Mouse (Mus musculus) liver, adult 2 months (tissue): ENCODE data around the gene Tada3. TPM values are rescaled to one million over a fixed set of nuclear protein-coding genes. Genes with fewer than 3 reads are reported as not detected.

ENCODE experiments used
- DNase-seq: peaks from one replicate; pipeline ENCODE4 v3.0.0-alpha.2; 2011; ENCODE audit warnings: low read depth, low spot score; ENCODE audit errors: extremely low read depth
- H3K27ac ChIP-seq: fragments of 200-500 bp; replicated peaks from 2 replicates; pipeline ENCODE4 v1.5.1; 2012; ENCODE audit warnings: low read depth, mild to moderate bottlenecking, control low read depth, inconsistent platforms, low read length; ENCODE audit not compliant: insufficient read depth
- H3K27me3 ChIP-seq: fragments of 200-500 bp; 2 replicates; pipeline ENCODE4 v1.6.1; 2012; ENCODE audit warnings: mild to moderate bottlenecking, moderate library complexity, low read length, inconsistent platforms; ENCODE audit not compliant: control insufficient read depth, insufficient read depth
- H3K36me3 ChIP-seq: fragments of 200-500 bp; 2 replicates; pipeline ENCODE4 v1.6.1; 2012; ENCODE audit warnings: low read length, inconsistent platforms; ENCODE audit not compliant: control insufficient read depth, insufficient read depth
- H3K4me1 ChIP-seq: fragments of 200-500 bp; 2 replicates; pipeline ENCODE4 v1.6.1; 2011; ENCODE audit warnings: low read length; ENCODE audit not compliant: control insufficient read depth, insufficient read depth
- H3K4me3 ChIP-seq: fragments of 200-500 bp; 2 replicates; pipeline ENCODE4 v1.5.1; 2011; ENCODE audit warnings: low read depth, mild to moderate bottlenecking, control low read depth, low read length, moderate library complexity; ENCODE audit not compliant: insufficient read depth
- H3K79me2 ChIP-seq: fragments of 200-500 bp; 2 replicates; pipeline ENCODE4 v1.6.1; 2012; ENCODE audit warnings: inconsistent platforms, mild to moderate bottlenecking, low read length, moderate library complexity; ENCODE audit not compliant: control insufficient read depth, insufficient read depth
- H3K9ac ChIP-seq: fragments of 200-500 bp; 2 replicates; pipeline ENCODE4 v1.6.1; 2012; ENCODE audit warnings: low read depth, mild to moderate bottlenecking, control low read depth, inconsistent platforms, low read length
- CTCF ChIP-seq: fragments of 200-500 bp; IDR thresholded peaks from 2 replicates; pipeline ENCODE4 v1.5.1; 2011; ENCODE audit warnings: low read depth, low read length, control low read depth
- POLR2A ChIP-seq: fragments of 200-500 bp; IDR thresholded peaks from 2 replicates; pipeline ENCODE4 v1.6.1; 2011; ENCODE audit warnings: low read length, control low read depth; ENCODE audit not compliant: insufficient read depth; ENCODE audit errors: extremely low read depth
- WGBS: fragments of 180-500 bp; shearing (Covaris S2); methylation state at CpG from one replicate; pipeline ENCODE4 v1.1.7; 2018; 5-methylcytosine and 5-hydroxymethylcytosine counted together
- polyA plus RNA-seq: library from polyadenylated mRNA; depleted of rRNA; stranded (reverse); fragments of >200 nt; gene quantifications from 2 replicates; pipeline ENCODE4 v1.2.3, GENCODE M21; 2012
- total RNA-seq: library from RNA; depleted of rRNA; stranded (reverse); fragments of >200 nt; gene quantifications from 2 replicates; pipeline ENCODE4 v1.2.3, GENCODE M21; 2014

The Tada3 gene
- total and polyA plus RNA-seq, 2 experiments, result 5.2 to 8.4 TPM

GRCm38 (mm10) chr6:113384351-113384927 lies 6.8 kb upstream of the Tada3 start:
- H3K4me1 ChIP-seq, result no peaks in the 10 kb centered on the region
- H3K9ac ChIP-seq, result no peak overlapping the region
- no peak for DNase-seq
- H3K79me2 ChIP-seq, result peaks cover 7% of the 10 kb centered on the region; the same call in 1 of the 2 replicates
- 96% methylated on average over 8 of the region's 8 CpGs for WGBS
- H3K4me3 ChIP-seq, result no peak overlapping the region
- H3K27ac ChIP-seq, result no peak overlapping the region
- no peaks in the 10 kb centered on the region for H3K27me3 ChIP-seq
- peaks cover 42% of the 10 kb centered on the region for H3K36me3 ChIP-seq
- no peak for TF ChIP-seq POLR2A

GRCm38 (mm10) chr6:113380480-113380879 lies 2.8 kb upstream of the Tada3 start:
- TF ChIP-seq POLR2A (no peak), CTCF (no peak)
- Histone ChIP-seq H3K9ac (no peak overlapping the region), H3K4me1 (peaks cover 7% of the 10 kb centered on the region), H3K4me3 (no peak overlapping the region), H3K79me2 (peaks cover 20% of the 10 kb centered on the region; the same call in 1 of the 2 replicates), H3K36me3 (peaks cover 24% of the 10 kb centered on the region), H3K27me3 (no peaks in the 10 kb centered on the region), H3K27ac (no peak overlapping the region)
- WGBS, result 91% methylated on average over 11 of the region's 11 CpGs
- no peak for DNase-seq

GRCm38 (mm10) chr6:113379246-113379645 lies 1.6 kb upstream of the Tada3 start:
- Histone ChIP-seq H3K4me1 (peaks cover 7% of the 10 kb centered on the region), H3K4me3 (peak overlapping the region; percentile 91; the same call in 1 of the 2 replicates), H3K27ac (no peak overlapping the region), H3K36me3 (peaks cover 18% of the 10 kb centered on the region), H3K27me3 (no peaks in the 10 kb centered on the region), H3K9ac (no peak overlapping the region), H3K79me2 (peaks cover 20% of the 10 kb centered on the region; the same call in 1 of the 2 replicates)
- WGBS, result 56% methylated on average over 6 of the region's 6 CpGs
- DNase-seq, result no peak
- no peak for TF ChIP-seq POLR2A
- TF ChIP-seq CTCF, result no peak

GRCm38 (mm10) chr6:113377172-113377495 lies 549 bp downstream of the Tada3 start:
- peaks cover 7% of the 10 kb centered on the region for H3K4me1 ChIP-seq

GRCm38 (mm10) chr6:113373491-113373890 lies 4.2 kb downstream of the Tada3 start:
- WGBS, result 95% methylated on average over 4 of the region's 4 CpGs

More at GRCm38 (mm10) chr6:113377172-113377495, 549 bp downstream of the Tada3 start:
- TF ChIP-seq CTCF (no peak), POLR2A (no peak)
- H3K9ac ChIP-seq, result peak overlapping the region; percentile 76
- peak; percentile 79 for DNase-seq
- peak overlapping the region; percentile 97 for H3K27ac ChIP-seq
- no peaks in the 10 kb centered on the region for H3K27me3 ChIP-seq
- WGBS, result 4% methylated on average over 7 of the region's 7 CpGs
- peaks cover 20% of the 10 kb centered on the region; the same call in 1 of the 2 replicates for H3K79me2 ChIP-seq
- peaks cover 10% of the 10 kb centered on the region; the same call in 1 of the 2 replicates for H3K36me3 ChIP-seq
- H3K4me3 ChIP-seq, result peak overlapping the region; percentile 72

GRCm38 (mm10) chr6:113370194-113370929 lies 7.3 kb downstream of the Tada3 start:
- H3K9ac ChIP-seq, result no peak overlapping the region
- WGBS, result 93% methylated on average over 20 of the region's 20 CpGs
- H3K27ac ChIP-seq, result no peak overlapping the region
- no peaks in the 10 kb centered on the region for H3K79me2 ChIP-seq
- no peaks in the 10 kb centered on the region for H3K4me1 ChIP-seq
- H3K36me3 ChIP-seq, result peaks cover 15% of the 10 kb centered on the region
- no peaks in the 10 kb centered on the region for H3K27me3 ChIP-seq
- H3K4me3 ChIP-seq, result no peak overlapping the region
- TF ChIP-seq POLR2A (no peak), CTCF (no peak)
- DNase-seq, result no peak

More at GRCm38 (mm10) chr6:113373491-113373890, 4.2 kb downstream of the Tada3 start:
- no peaks in the 10 kb centered on the region for H3K27me3 ChIP-seq
- TF ChIP-seq CTCF (no peak), POLR2A (no peak)
- no peak for DNase-seq
- H3K9ac ChIP-seq, result no peak overlapping the region
- H3K79me2 ChIP-seq, result peaks cover 5% of the 10 kb centered on the region; the same call in 1 of the 2 replicates
- H3K36me3 ChIP-seq, result peaks cover 13% of the 10 kb centered on the region; the same call in 1 of the 2 replicates
- H3K27ac ChIP-seq, result no peak overlapping the region
- H3K4me3 ChIP-seq, result no peak overlapping the region
- peaks cover 3% of the 10 kb centered on the region for H3K4me1 ChIP-seq
